Comparison of ENCODE assay signal across 19 mouse cellular contexts in genomic region chr11:102496732-102497131, GRCm38 (mm10). TPM values are rescaled to one million over a fixed set of nuclear protein-coding genes. Genes with fewer than 3 reads are reported as not detected.
DNase-seq lines count a peak whose midpoint lies in the region; TF ChIP-seq lines count a peak whose summit lies in the region.
"Had no signal": no experiment of that assay in that cellular context is flagged by ENCODE, and none has a peak within 500 bp of the region (broad histone marks: within the 10 kb centered on the region; RNA-seq: fewer than 3 reads in every experiment).

No protein-coding gene starts in this region.

- no peak overlapping the region for H3K4me3 ChIP-seq in gastrocnemius, adult 2 months
- H3K4me3 ChIP-seq: embryonic facial prominence, embryonic 12.5 days; embryonic facial prominence, embryonic 15.5 days; hindbrain, embryonic 10.5 days; hindbrain, embryonic 13.5 days had no signal

- no peak for DNase-seq in gastrocnemius, adult 2 months
- no peak for DNase-seq in gastrocnemius, postnatal 4 days (ENCODE audit: low spot score in 2 of 2)
- peak; percentile 67 for DNase-seq in CD4-positive helper T cell, adult 2 months (ENCODE audit: low read depth, low spot score)
- peak; percentile 32 for DNase-seq in T-cell, adult 2 months (ENCODE audit: low spot score)
- DNase-seq in induced T-regulatory cell, adult 2 months (ENCODE audit: low read depth), result peak; percentile 47
- no peak for DNase-seq in left cerebral cortex, adult 18-20 months (ENCODE audit: low spot score in 2 of 2)
- no peak for DNase-seq in left cerebral cortex, postnatal 14 days (ENCODE audit: low spot score in 2 of 2)
- no peak for DNase-seq in left cerebral cortex, adult 9 months (ENCODE audit: low spot score in 2 of 2)
- DNase-seq: adrenal gland, adult 2 months; adrenal gland, postnatal 14 days; cerebellum, adult 18-20 months; cerebellum, adult 9-10 months; cerebellum, postnatal 25 days; forebrain, postnatal 0 days had no signal

- intact Hi-C loops in gastrocnemius, adult 2 months (cut with DNase I), result no loop called here
- intact Hi-C loops in left cerebral cortex, postnatal 14 days (cut with DNase I), result no loop called here

- peak overlapping the region; percentile 92 for H3K27ac ChIP-seq in gastrocnemius, adult 2 months
- H3K27ac ChIP-seq: embryonic facial prominence, embryonic 15.5 days; hindbrain, embryonic 10.5 days; hindbrain, embryonic 13.5 days had no signal

- TF ChIP-seq CTCF in gastrocnemius, adult 2 months (IDR thresholded peaks at IDR 0.05), result no peak

RNA-seq across cellular contexts. Expression of gene Itga2b, which starts 26.8 kb away (rescaled TPM):
- total RNA-seq in gastrocnemius, adult 2 months (2021), result 1 to 10 TPM in 1 of 2 experiments, under 1 TPM in 1; 0.51 to 2.7 TPM
- total RNA-seq in gastrocnemius, postnatal 4 days (2021), result 1 to 10 TPM; 3.2 to 4.7 TPM
- 1 to 10 TPM; 3.3 to 3.9 TPM for total RNA-seq in left cerebral cortex, adult 18-20 months (2021)
- 1 to 10 TPM; 2.0 to 3.6 TPM for total RNA-seq in left cerebral cortex, postnatal 14 days (2021)

RNA-seq across cellular contexts. Expression of gene Fam171a2, which starts 49.2 kb away (rescaled TPM):
- total RNA-seq in gastrocnemius, adult 2 months (2021), result 1 to 10 TPM in 1 of 2 experiments, under 1 TPM in 1; 0.66 to 1.1 TPM
- 10 to 100 TPM; 27.4 to 43.6 TPM for total RNA-seq in gastrocnemius, postnatal 4 days (2021)
- total RNA-seq in left cerebral cortex, adult 18-20 months (2021), result 100 to 1,000 TPM; 113 to 133 TPM
- 100 to 1,000 TPM in 1 of 2 experiments, 10 to 100 TPM in 1; 97.3 to 111 TPM for total RNA-seq in left cerebral cortex, postnatal 14 days (2021)
- total RNA-seq: granulocyte monocyte progenitor cell, adult 5-6 weeks had no signal

RNA-seq across cellular contexts. Expression of gene Gpatch8, which starts 59.5 kb away (rescaled TPM):
- total RNA-seq in gastrocnemius, adult 2 months (2021), result 10 to 100 TPM; 23.7 to 26.8 TPM
- total RNA-seq in gastrocnemius, postnatal 4 days (2021), result 10 to 100 TPM; 39.5 to 45.7 TPM
- total RNA-seq in left cerebral cortex, adult 18-20 months (2021), result 10 to 100 TPM; 50.8 to 52.0 TPM
- 10 to 100 TPM; 52.1 to 62.1 TPM for total RNA-seq in left cerebral cortex, postnatal 14 days (2021)

Comparison
In these comparisons a context has a peak if more than half of its experiments do, and no peak if none do; other contexts are left out.
1. RNA of gene Fam171a2, which starts 49.2 kb away (total RNA-seq): 113 to 133 TPM in left cerebral cortex, adult 18-20 months, 97.3 to 111 TPM in left cerebral cortex, postnatal 14 days and 27.4 to 43.6 TPM in gastrocnemius, postnatal 4 days; 0.66 to 1.1 TPM in gastrocnemius, adult 2 months; every median in the first group is over 10 times any median in the second.
2. DNase-seq: peak in CD4-positive helper T cell, adult 2 months (single experiment), T-cell, adult 2 months (single experiment) and induced T-regulatory cell, adult 2 months (single experiment); none in gastrocnemius, adult 2 months (single experiment), gastrocnemius, postnatal 4 days (0 of 2), left cerebral cortex, adult 18-20 months (0 of 2), left cerebral cortex, postnatal 14 days (0 of 2) and left cerebral cortex, adult 9 months (0 of 2).